Mouse (Mus musculus) forebrain, embryonic 16.5 days (tissue): ENCODE data around the gene Gm20489. TPM values are rescaled to one million over a fixed set of nuclear protein-coding genes. Genes with fewer than 3 reads are reported as not detected.

ENCODE experiments used
- ATAC-seq: fragments of 200-750 bp; cut with Nextera tagmentation; 2 replicates; pipeline ENCODE4 v1.8.0; 2017; ENCODE audit warnings: mild to moderate bottlenecking, moderate library complexity
- H3K27ac ChIP-seq: fragments of 300-500 bp; sonication (generic); 2 replicates; pipeline ENCODE4 v1.5.1; 2014; ENCODE audit warnings: low read length, control low read depth
- H3K27me3 ChIP-seq: fragments of 300-500 bp; sonication (generic); replicated peaks from 2 replicates; pipeline ENCODE4 v1.6.1; 2014; ENCODE audit warnings: low read length; ENCODE audit not compliant: control insufficient read depth, insufficient read depth
- H3K36me3 ChIP-seq: fragments of 300-500 bp; sonication (generic); 2 replicates; pipeline ENCODE4 v1.6.1; 2014; ENCODE audit not compliant: control insufficient read depth, insufficient read depth
- H3K4me1 ChIP-seq: fragments of 300-500 bp; sonication (generic); replicated peaks from 2 replicates; pipeline ENCODE4 v1.6.1; 2014; ENCODE audit warnings: low read length; ENCODE audit not compliant: control insufficient read depth, insufficient read depth
- H3K4me2 ChIP-seq: fragments of 300-500 bp; sonication (generic); 2 replicates; pipeline ENCODE4 v1.6.1; 2014; ENCODE audit warnings: mild to moderate bottlenecking, low read length, control low read depth
- H3K4me3 ChIP-seq: fragments of 300-500 bp; sonication (generic); replicated peaks from 2 replicates; pipeline ENCODE4 v1.5.1; 2014; ENCODE audit warnings: mild to moderate bottlenecking, low read length, control low read depth
- H3K9ac ChIP-seq: fragments of 300-500 bp; sonication (generic); replicated peaks from 2 replicates; pipeline ENCODE4 v1.6.1; 2014; ENCODE audit warnings: low read depth, low read length, control low read depth
- H3K9me3 ChIP-seq: fragments of 300-500 bp; sonication (generic); 2 replicates; pipeline ENCODE4 v1.6.1; 2016; ENCODE audit warnings: low read length; ENCODE audit not compliant: control insufficient read depth
- WGBS: fragments of 180-500 bp; shearing (Covaris S2); extraction: QIAGEN DNeasy Blood & Tissue Kit; methylation state at CpG from one replicate; pipeline ENCODE4 v1.1.7; 2014; 5-methylcytosine and 5-hydroxymethylcytosine counted together
- polyA plus RNA-seq: library from polyadenylated mRNA; unstranded; fragments of >200 nt; fragmentation: Nextera tagmentation; extraction: Ambion mirVana; gene quantifications from 2 replicates; pipeline ENCODE4 v1.2.1, GENCODE M21; 2015

Gene Gm20489
- polyA plus RNA-seq, 1 experiment from 2014 or later = not detected

GRCm38 (mm10) chrX:101268025-101268754, 633 bp downstream of the Gm20489 start, which contains the start of gene Il2rg:
TSS of gene Il2rg (minus strand) at chrX:101268255.
- Histone ChIP-seq H3K4me1 (no peaks in the 10 kb centered on the region), H3K9ac (no peak within 1 kb of the TSS), H3K4me3 (no peak within 1 kb of the TSS), H3K4me2 (no peak within 1 kb of the TSS), H3K36me3 (no peaks in the 10 kb centered on the region), H3K9me3 (no peaks in the 10 kb centered on the region), H3K27ac (no peak within 1 kb of the TSS), H3K27me3 (no peaks in the 10 kb centered on the region)
- whole genome bisulfite sequencing = 82% methylated on average over 5 of the region's 5 CpGs
- no peak for ATAC-seq

- no peak overlapping the region for H3K27ac ChIP-seq
- no peaks in the 10 kb centered on the region for H3K27me3 ChIP-seq
- H3K9ac ChIP-seq = no peak overlapping the region
- H3K36me3 ChIP-seq = no peaks in the 10 kb centered on the region
- no peaks in the 10 kb centered on the region for H3K9me3 ChIP-seq
- no peak overlapping the region for H3K4me2 ChIP-seq
- H3K4me1 ChIP-seq = no peaks in the 10 kb centered on the region
- no peak overlapping the region for H3K4me3 ChIP-seq
- WGBS = 97% methylated on average over 6 of the region's 6 CpGs
- ATAC-seq = no peak
Measured at GRCm38 (mm10) chrX:101266631-101267030, 2.2 kb downstream of the Gm20489 start.

- Histone ChIP-seq H3K36me3 (no peaks in the 10 kb centered on the region), H3K27ac (no peak within 1 kb of the TSS), H3K4me2 (no peak within 1 kb of the TSS), H3K9ac (no peak within 1 kb of the TSS), H3K4me1 (peaks cover 7% of the 10 kb centered on the region; the same call in 1 of the 2 replicates), H3K9me3 (no peaks in the 10 kb centered on the region), H3K4me3 (no peak within 1 kb of the TSS), H3K27me3 (no peaks in the 10 kb centered on the region)
- 93% methylated on average over 1 of the region's 1 CpGs for whole genome bisulfite sequencing
- ATAC-seq = no peak
Measured at GRCm38 (mm10) chrX:101263892-101264291, 4.9 kb downstream of the Gm20489 start, which contains the start of gene Gm614. TSS of gene Gm614 (minus strand) at chrX:101263992.

GRCm38 (mm10) chrX:101260441-101261325, 8.1 kb downstream of the Gm20489 start:
- Histone ChIP-seq H3K4me1 (peaks cover 7% of the 10 kb centered on the region; the same call in 1 of the 2 replicates), H3K27ac (peak overlapping the region; percentile 28; the same call in 1 of the 2 replicates), H3K4me3 (no peak overlapping the region), H3K36me3 (no peaks in the 10 kb centered on the region), H3K9ac (no peak overlapping the region), H3K9me3 (no peaks in the 10 kb centered on the region), H3K27me3 (no peaks in the 10 kb centered on the region), H3K4me2 (no peak overlapping the region)
- 17% methylated on average over 9 of the region's 13 CpGs for WGBS
- peak; percentile 47 for ATAC-seq

GRCm38 (mm10) chrX:101256603-101257002, 12.2 kb downstream of the Gm20489 start:
- 83% methylated on average over 13 of the region's 13 CpGs for WGBS
- H3K4me1 ChIP-seq = peaks cover 12% of the 10 kb centered on the region

GRCm38 (mm10) chrX:101254740-101255139, 14.1 kb downstream of the Gm20489 start:
- Histone ChIP-seq H3K4me1 (peaks cover 5% of the 10 kb centered on the region; the same call in 1 of the 2 replicates), H3K4me3 (peak overlapping the region; percentile 54), H3K4me2 (peak overlapping the region; percentile 71), H3K27ac (no peak overlapping the region), H3K27me3 (no peaks in the 10 kb centered on the region), H3K9me3 (no peaks in the 10 kb centered on the region), H3K9ac (peak overlapping the region; percentile 53), H3K36me3 (no peaks in the 10 kb centered on the region)
- ATAC-seq = peak; percentile 34
- WGBS = 18% methylated on average over 25 of the region's 26 CpGs

More at GRCm38 (mm10) chrX:101256603-101257002, 12.2 kb downstream of the Gm20489 start:
- no peaks in the 10 kb centered on the region for H3K36me3 ChIP-seq
- no peak overlapping the region for H3K9ac ChIP-seq
- H3K27ac ChIP-seq = no peak overlapping the region
- H3K4me2 ChIP-seq = no peak overlapping the region
- no peaks in the 10 kb centered on the region for H3K9me3 ChIP-seq
- no peaks in the 10 kb centered on the region for H3K27me3 ChIP-seq
- H3K4me3 ChIP-seq = no peak overlapping the region
- no peak for ATAC-seq

GRCm38 (mm10) chrX:101253952-101254729, 14.7 kb downstream of the Gm20489 start, which contains the start of gene Foxo4:
TSS of gene Foxo4 (plus strand) at chrX:101254528.
- H3K36me3 ChIP-seq = no peaks in the 10 kb centered on the region
- no peaks in the 10 kb centered on the region for H3K27me3 ChIP-seq
- H3K4me3 ChIP-seq = peak within 1 kb of the TSS; percentile 54
- no peaks in the 10 kb centered on the region for H3K9me3 ChIP-seq
- 23% methylated on average over 46 of the region's 47 CpGs for WGBS
- H3K4me1 ChIP-seq = peaks cover 5% of the 10 kb centered on the region; the same call in 1 of the 2 replicates
- peak; percentile 96 for ATAC-seq
- peak within 1 kb of the TSS; percentile 53 for H3K9ac ChIP-seq
- H3K27ac ChIP-seq = no peak within 1 kb of the TSS
- peak within 1 kb of the TSS; percentile 71 for H3K4me2 ChIP-seq

GRCm38 (mm10) chrX:101245011-101245410, 23.8 kb downstream of the Gm20489 start:
- H3K27ac ChIP-seq = no peak overlapping the region
- H3K4me3 ChIP-seq = no peak overlapping the region
- H3K9me3 ChIP-seq = no peaks in the 10 kb centered on the region
- no peaks in the 10 kb centered on the region for H3K27me3 ChIP-seq
- WGBS = 42% methylated on average over 1 of the region's 1 CpGs
- H3K36me3 ChIP-seq = no peaks in the 10 kb centered on the region
- no peak overlapping the region for H3K9ac ChIP-seq
- no peaks in the 10 kb centered on the region for H3K4me1 ChIP-seq
- no peak overlapping the region for H3K4me2 ChIP-seq
- no peak for ATAC-seq
